Mouse (Mus musculus): ENCODE measurements around the gene Slc25a31.

DNA sequence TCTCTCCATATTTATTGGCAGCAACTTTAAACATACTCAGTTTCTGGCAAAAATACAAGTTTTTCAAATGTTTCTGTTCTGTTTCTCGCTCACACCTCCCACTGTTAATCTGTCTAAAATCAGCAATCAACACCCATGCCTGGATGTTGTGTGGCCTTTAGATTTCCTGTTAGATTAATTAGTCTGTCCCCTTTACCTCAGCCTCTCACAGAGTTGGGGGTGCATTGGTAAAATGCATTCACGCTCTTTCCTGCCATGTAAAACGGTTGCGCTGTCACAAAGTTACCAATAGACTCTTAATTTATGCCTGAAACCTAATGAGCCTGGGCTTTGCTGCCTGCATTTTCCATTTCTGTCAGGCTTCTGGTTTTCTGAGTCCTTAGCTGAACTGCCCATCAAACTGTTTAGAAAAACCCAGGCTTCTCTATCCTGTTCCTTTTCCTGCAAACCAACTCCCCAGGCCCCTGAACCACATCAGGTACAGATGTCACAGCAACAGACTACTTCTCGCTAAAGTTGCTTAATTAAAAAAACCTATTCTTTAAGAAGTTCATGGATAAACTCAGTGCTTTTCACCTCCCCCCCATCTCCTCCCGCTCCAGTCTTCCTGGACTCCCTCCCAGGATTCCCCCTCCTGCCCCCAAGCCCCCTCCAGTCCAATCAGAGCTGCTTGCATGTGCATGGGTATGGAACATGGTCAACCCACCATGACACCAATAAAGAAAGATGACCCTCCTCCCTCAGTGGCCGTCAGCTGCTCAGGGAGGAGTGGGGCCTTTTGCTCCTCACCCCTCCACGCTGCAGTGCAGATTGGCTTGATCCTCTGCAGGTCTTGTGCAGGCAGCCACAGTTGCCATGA, 41.6 kb upstream of the Slc25a31 start:
- TF ChIP-seq CTCF (IDR thresholded peaks at IDR 0.05; ENCODE audit: control insufficient read depth, insufficient read depth, insufficient replicate concordance, low read depth, low read length) = no peak
- no peak for TF ChIP-seq POLR2A (IDR thresholded peaks at IDR 0.05; ENCODE audit: control insufficient read depth, low read depth, low read length)
